In the genomic region with DNA sequence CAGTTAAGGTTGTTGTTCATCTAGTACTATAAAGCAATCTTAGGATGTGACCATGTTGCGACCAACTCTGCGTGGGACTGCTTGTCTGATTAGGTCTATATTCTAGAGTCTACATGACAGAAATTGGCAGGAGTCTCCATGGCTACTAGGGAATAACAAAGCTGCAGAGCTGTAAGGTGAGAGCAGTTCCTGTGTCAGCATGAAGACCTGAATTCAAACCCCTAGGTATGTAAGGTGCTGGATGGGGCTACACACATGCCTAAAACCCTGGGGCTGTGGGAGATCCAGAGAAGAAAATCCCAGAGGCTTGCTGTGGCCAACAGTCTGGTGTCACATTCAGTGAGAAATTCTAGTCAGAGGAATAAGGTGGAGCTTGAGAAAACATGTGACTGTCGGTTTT, we compare ENCODE assay signal across 26 mouse cellular contexts.
DNase-seq lines count a peak whose midpoint lies in the region; ATAC-seq and TF ChIP-seq lines count a peak whose summit lies in the region.
"Had no signal": no experiment of that assay in that cellular context is flagged by ENCODE, and none has a peak within 500 bp of the region (broad histone marks: within the 10 kb centered on the region; RNA-seq: fewer than 3 reads in every experiment).

No protein-coding gene starts in this region.

- no peaks in the 10 kb centered on the region for H3K36me3 ChIP-seq in heart, embryonic 10.5 days
- no peaks in the 10 kb centered on the region for H3K36me3 ChIP-seq in hindbrain, postnatal 0 days (ENCODE audit: insufficient read depth, low read length)
- H3K36me3 ChIP-seq in hindbrain, embryonic 13.5 days: no peaks in the 10 kb centered on the region
- no peaks in the 10 kb centered on the region for H3K36me3 ChIP-seq in midbrain, postnatal 0 days (ENCODE audit: insufficient read depth, low read length)
- H3K36me3 ChIP-seq in midbrain, embryonic 10.5 days: no peaks in the 10 kb centered on the region
- H3K36me3 ChIP-seq: embryonic facial prominence, embryonic 10.5 days; embryonic facial prominence, embryonic 12.5 days; forebrain, embryonic 15.5 days; G1E had no signal

- H3K9me3 ChIP-seq in heart, embryonic 10.5 days: no peaks in the 10 kb centered on the region
- H3K9me3 ChIP-seq in hindbrain, postnatal 0 days (ENCODE audit: low read length): no peaks in the 10 kb centered on the region
- no peaks in the 10 kb centered on the region for H3K9me3 ChIP-seq in hindbrain, embryonic 13.5 days
- no peaks in the 10 kb centered on the region for H3K9me3 ChIP-seq in midbrain, postnatal 0 days (ENCODE audit: low read length)
- no peaks in the 10 kb centered on the region for H3K9me3 ChIP-seq in midbrain, embryonic 10.5 days (replicated peaks)
- H3K9me3 ChIP-seq: embryonic facial prominence, embryonic 10.5 days; embryonic facial prominence, embryonic 12.5 days; forebrain, embryonic 13.5 days; forebrain, embryonic 15.5 days; G1E had no signal

- H3K27me3 ChIP-seq in heart, embryonic 10.5 days (ENCODE audit: insufficient read depth, poor library complexity, severe bottlenecking): no peaks in the 10 kb centered on the region
- no peaks in the 10 kb centered on the region for H3K27me3 ChIP-seq in hindbrain, postnatal 0 days (ENCODE audit: insufficient read depth, low read length)
- no peaks in the 10 kb centered on the region for H3K27me3 ChIP-seq in hindbrain, embryonic 13.5 days
- H3K27me3 ChIP-seq in midbrain, postnatal 0 days (ENCODE audit: insufficient read depth, low read length): no peaks in the 10 kb centered on the region
- no peaks in the 10 kb centered on the region for H3K27me3 ChIP-seq in midbrain, embryonic 10.5 days (ENCODE audit: low read depth, poor library complexity, severe bottlenecking)
- H3K27me3 ChIP-seq: CH12.LX; embryonic facial prominence, embryonic 12.5 days; forebrain, embryonic 13.5 days; forebrain, embryonic 15.5 days; Patski had no signal

- peak; percentile 45 to 54 for DNase-seq in cerebellum, postnatal 10 days
- DNase-seq in cerebellum, postnatal 4 days (ENCODE audit: low spot score in 2 of 2): no peak
- DNase-seq in heart, adult 11 months: peak; percentile 55
- DNase-seq in heart, embryonic 10.5 days (ENCODE audit: low spot score): no peak
- DNase-seq in hindbrain, postnatal 0 days (ENCODE audit: low spot score): peak; percentile 30
- DNase-seq in midbrain, postnatal 0 days (ENCODE audit: low spot score): peak; percentile 44
- no peak for DNase-seq in midbrain, embryonic 10.5 days (ENCODE audit: low spot score)
- DNase-seq: adrenal gland, adult 8-10 months; adrenal gland, postnatal 14 days; adrenal gland, postnatal 36 days; B cell, adult 2 months; cerebellum, adult 11-12 months; cerebellum, adult 8-10 months; cerebellum, adult 9-11 months; cerebellum, postnatal 36 days; forebrain, postnatal 0 days had no signal

- peaks cover 13% of the 10 kb centered on the region for H3K4me1 ChIP-seq in heart, embryonic 10.5 days
- H3K4me1 ChIP-seq in hindbrain, postnatal 0 days (ENCODE audit: insufficient read depth, low read length): 0 out of 2 replicates have a peak, but pooled peaks cover 3% of the 10 kb centered on the region
- H3K4me1 ChIP-seq in hindbrain, embryonic 13.5 days (replicated peaks): peaks cover 24% of the 10 kb centered on the region
- H3K4me1 ChIP-seq in midbrain, postnatal 0 days (ENCODE audit: insufficient read depth, low read length): no peaks in the 10 kb centered on the region
- peaks cover 7% of the 10 kb centered on the region; the same call in 1 of the 2 replicates for H3K4me1 ChIP-seq in midbrain, embryonic 10.5 days
- H3K4me1 ChIP-seq: embryonic facial prominence, embryonic 12.5 days; forebrain, embryonic 13.5 days; forebrain, embryonic 15.5 days had no signal

- no peak for TF ChIP-seq CTCF in hindbrain, postnatal 0 days (IDR thresholded peaks at IDR 0.05; ENCODE audit: low read depth)
- TF ChIP-seq CTCF in midbrain, postnatal 0 days (IDR thresholded peaks at IDR 0.05): no peak

- peak; percentile 27; the same call in 1 of the 2 replicates for ATAC-seq in hindbrain, postnatal 0 days
- no peak for ATAC-seq in hindbrain, embryonic 13.5 days (ENCODE audit: low FRiP score)
- no peak for ATAC-seq in midbrain, postnatal 0 days (ENCODE audit: low FRiP score)
- ATAC-seq: activated CD4-positive, CD25-positive, alpha-beta regulatory T cell, adult 4 months; CD4-positive, CD25-positive, alpha-beta regulatory T cell, adult 4 months; forebrain, embryonic 13.5 days; forebrain, embryonic 15.5 days; forebrain, postnatal 0 days; Patski had no signal

- H3K4me3 ChIP-seq in heart, embryonic 10.5 days: no peak overlapping the region
- no peak overlapping the region for H3K4me3 ChIP-seq in hindbrain, postnatal 0 days (ENCODE audit: low read length)
- H3K4me3 ChIP-seq in hindbrain, embryonic 13.5 days: no peak overlapping the region
- no peak overlapping the region for H3K4me3 ChIP-seq in midbrain, postnatal 0 days (ENCODE audit: low read depth, low read length)
- no peak overlapping the region for H3K4me3 ChIP-seq in midbrain, embryonic 10.5 days
- H3K4me3 ChIP-seq: embryonic facial prominence, embryonic 10.5 days; embryonic facial prominence, embryonic 12.5 days; forebrain, embryonic 13.5 days; forebrain, embryonic 15.5 days had no signal

- H3K4me2 ChIP-seq in hindbrain, postnatal 0 days (ENCODE audit: low read depth, low read length): no peak overlapping the region
- H3K4me2 ChIP-seq in hindbrain, embryonic 13.5 days: no peak overlapping the region
- H3K4me2 ChIP-seq in midbrain, postnatal 0 days (ENCODE audit: low read depth, low read length, poor library complexity, severe bottlenecking): no peak overlapping the region
- H3K4me2 ChIP-seq: embryonic facial prominence, embryonic 12.5 days; forebrain, embryonic 13.5 days; forebrain, embryonic 15.5 days had no signal

- no peak overlapping the region for H3K9ac ChIP-seq in hindbrain, postnatal 0 days (replicated peaks; ENCODE audit: low read length)
- no peak overlapping the region for H3K9ac ChIP-seq in hindbrain, embryonic 13.5 days
- H3K9ac ChIP-seq in midbrain, postnatal 0 days (replicated peaks; ENCODE audit: low read length, poor library complexity, severe bottlenecking): no peak overlapping the region
- H3K9ac ChIP-seq: embryonic facial prominence, embryonic 12.5 days; forebrain, embryonic 13.5 days; forebrain, embryonic 15.5 days; forebrain, postnatal 0 days had no signal

- 86% methylated on average over 3 of the region's 3 CpGs for WGBS in heart, embryonic 10.5 days
- 71% methylated on average over 3 of the region's 3 CpGs for WGBS in hindbrain, postnatal 0 days
- 80% methylated on average over 3 of the region's 3 CpGs for WGBS in hindbrain, embryonic 13.5 days
- WGBS in midbrain, postnatal 0 days: 88% methylated on average over 3 of the region's 3 CpGs
- 89% methylated on average over 3 of the region's 3 CpGs for WGBS in midbrain, embryonic 10.5 days

- no peak overlapping the region for H3K27ac ChIP-seq in heart, embryonic 10.5 days
- H3K27ac ChIP-seq in hindbrain, postnatal 0 days: peak overlapping the region; percentile 56
- H3K27ac ChIP-seq in hindbrain, embryonic 13.5 days: no peak overlapping the region
- H3K27ac ChIP-seq in midbrain, postnatal 0 days (ENCODE audit: low read depth, low read length): no peak overlapping the region
- no peak overlapping the region for H3K27ac ChIP-seq in midbrain, embryonic 10.5 days (replicated peaks)
- H3K27ac ChIP-seq: embryonic facial prominence, embryonic 10.5 days; embryonic facial prominence, embryonic 12.5 days; forebrain, embryonic 13.5 days; forebrain, embryonic 15.5 days had no signal

Comparison
In these comparisons a context has a peak if more than half of its experiments do, and no peak if none do; other contexts are left out.
1. DNase-seq: peak in cerebellum, postnatal 10 days (2 of 2), heart, adult 11 months (single experiment), hindbrain, postnatal 0 days (single experiment) and midbrain, postnatal 0 days (single experiment); none in cerebellum, postnatal 4 days (0 of 2), heart, embryonic 10.5 days (single experiment) and midbrain, embryonic 10.5 days (single experiment).